Mouse (Mus musculus): Measurements from ENCODE around the gene Ralbp1. TPM values are rescaled to one million over a fixed set of nuclear protein-coding genes. Genes with fewer than 3 reads are reported as not detected.
A peak's percentile ranks its signal among the peaks of the same experiment; 100 is the strongest.

Ralbp1 gene
- polyA plus RNA-seq, 1 experiment from 2014 or later = 71.1 TPM

- no peak overlapping the region for H3K4me2 ChIP-seq (ENCODE audit: low read depth, low read length)
- H3K27ac ChIP-seq (ENCODE audit: low read length) = no peak overlapping the region
- H3K9me3 ChIP-seq (ENCODE audit: control insufficient read depth, low read length) = no peaks in the 10 kb centered on the region
- no peaks in the 10 kb centered on the region for H3K27me3 ChIP-seq (replicated peaks; ENCODE audit: control insufficient read depth, insufficient read depth, low read length)
- no peaks in the 10 kb centered on the region for H3K4me1 ChIP-seq (ENCODE audit: control insufficient read depth, insufficient read depth, low read length)
- peaks cover 5% of the 10 kb centered on the region; the same call in 1 of the 2 replicates for H3K36me3 ChIP-seq (ENCODE audit: control insufficient read depth, insufficient read depth, low read length)
- H3K4me3 ChIP-seq (ENCODE audit: low read length) = no peak overlapping the region
- H3K9ac ChIP-seq (ENCODE audit: low read depth, low read length) = no peak overlapping the region
- no peak for ATAC-seq
Measured at GRCm38 (mm10) chr17:65865265-65865664, 20.3 kb downstream of the Ralbp1 start.

DNA sequence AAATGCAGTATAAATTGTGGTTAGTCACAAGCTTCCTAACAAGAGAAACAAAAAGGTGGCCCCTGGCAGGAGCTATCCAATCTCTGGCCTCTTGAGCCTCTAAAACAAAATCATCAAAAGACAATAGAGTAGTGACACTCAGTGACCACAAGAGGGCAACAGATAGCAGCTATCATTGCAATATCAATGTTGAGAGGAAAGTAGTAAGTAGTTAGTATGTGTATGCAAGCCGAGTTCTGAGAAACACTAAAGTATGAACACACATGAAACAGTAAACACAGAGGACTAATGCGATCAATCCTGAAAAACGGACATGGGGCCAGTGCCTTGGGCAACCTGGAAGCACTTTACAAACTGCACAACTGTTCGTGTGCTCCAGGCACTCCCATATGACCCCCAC is 20.9 kb downstream of the Ralbp1 start:
- no peaks in the 10 kb centered on the region for H3K4me1 ChIP-seq (ENCODE audit: control insufficient read depth, insufficient read depth, low read length)
- H3K4me3 ChIP-seq (ENCODE audit: low read length) = no peak overlapping the region
- no peaks in the 10 kb centered on the region for H3K27me3 ChIP-seq (replicated peaks; ENCODE audit: control insufficient read depth, insufficient read depth, low read length)
- H3K9me3 ChIP-seq (ENCODE audit: control insufficient read depth, low read length) = no peaks in the 10 kb centered on the region
- H3K27ac ChIP-seq (ENCODE audit: low read length) = no peak overlapping the region
- peaks cover 5% of the 10 kb centered on the region; the same call in 1 of the 2 replicates for H3K36me3 ChIP-seq (ENCODE audit: control insufficient read depth, insufficient read depth, low read length)
- peak; percentile 38; the same call in 1 of the 2 replicates for ATAC-seq
- WGBS = 30% methylated on average over 4 of the region's 4 CpGs
- no peak overlapping the region for H3K4me2 ChIP-seq (ENCODE audit: low read depth, low read length)
- H3K9ac ChIP-seq (ENCODE audit: low read depth, low read length) = no peak overlapping the region

GRCm38 (mm10) chr17:65863830-65864229 is 21.8 kb downstream of the Ralbp1 start:
- WGBS = 96% methylated on average over 12 of the region's 12 CpGs
- no peak for ATAC-seq

DNA sequence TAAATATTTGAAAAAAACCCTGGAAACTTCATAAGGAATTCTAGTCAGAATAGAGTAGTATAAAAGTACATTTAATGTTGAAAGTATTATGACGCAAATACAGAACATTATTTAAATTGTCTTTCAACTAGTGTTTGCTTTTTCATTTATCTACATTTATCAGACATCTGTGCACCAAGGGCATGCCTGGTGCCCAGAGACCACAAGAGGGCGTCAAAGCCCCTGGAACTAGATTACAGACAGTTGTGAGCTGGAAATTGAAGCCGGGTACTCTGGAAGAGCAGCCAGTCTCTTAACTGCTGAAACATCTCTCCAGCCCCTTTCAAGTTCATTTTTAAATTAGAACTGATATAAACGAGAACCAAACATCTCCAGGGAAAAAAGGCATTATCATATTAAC is 23.0 kb downstream of the Ralbp1 start:
- 59% methylated on average over 4 of the region's 4 CpGs for WGBS
- no peak for ATAC-seq
- Histone ChIP-seq H3K4me1 (ENCODE audit: control insufficient read depth, insufficient read depth, low read length) (no peaks in the 10 kb centered on the region), H3K9ac (ENCODE audit: low read depth, low read length) (no peak overlapping the region), H3K4me3 (ENCODE audit: low read length) (no peak overlapping the region), H3K27ac (ENCODE audit: low read length) (no peak overlapping the region), H3K27me3 (replicated peaks; ENCODE audit: control insufficient read depth, insufficient read depth, low read length) (no peaks in the 10 kb centered on the region), H3K4me2 (ENCODE audit: low read depth, low read length) (no peak overlapping the region), H3K36me3 (ENCODE audit: control insufficient read depth, insufficient read depth, low read length) (peaks cover 5% of the 10 kb centered on the region; the same call in 1 of the 2 replicates), H3K9me3 (ENCODE audit: control insufficient read depth, low read length) (no peaks in the 10 kb centered on the region)

More at GRCm38 (mm10) chr17:65863830-65864229, 21.8 kb downstream of the Ralbp1 start:
- no peak overlapping the region for H3K4me3 ChIP-seq (ENCODE audit: low read length)
- H3K36me3 ChIP-seq (ENCODE audit: control insufficient read depth, insufficient read depth, low read length) = peaks cover 5% of the 10 kb centered on the region; the same call in 1 of the 2 replicates
- no peak overlapping the region for H3K9ac ChIP-seq (ENCODE audit: low read depth, low read length)
- no peaks in the 10 kb centered on the region for H3K27me3 ChIP-seq (replicated peaks; ENCODE audit: control insufficient read depth, insufficient read depth, low read length)
- no peaks in the 10 kb centered on the region for H3K4me1 ChIP-seq (ENCODE audit: control insufficient read depth, insufficient read depth, low read length)
- H3K9me3 ChIP-seq (ENCODE audit: control insufficient read depth, low read length) = no peaks in the 10 kb centered on the region
- no peak overlapping the region for H3K27ac ChIP-seq (ENCODE audit: low read length)
- no peak overlapping the region for H3K4me2 ChIP-seq (ENCODE audit: low read depth, low read length)

DNA sequence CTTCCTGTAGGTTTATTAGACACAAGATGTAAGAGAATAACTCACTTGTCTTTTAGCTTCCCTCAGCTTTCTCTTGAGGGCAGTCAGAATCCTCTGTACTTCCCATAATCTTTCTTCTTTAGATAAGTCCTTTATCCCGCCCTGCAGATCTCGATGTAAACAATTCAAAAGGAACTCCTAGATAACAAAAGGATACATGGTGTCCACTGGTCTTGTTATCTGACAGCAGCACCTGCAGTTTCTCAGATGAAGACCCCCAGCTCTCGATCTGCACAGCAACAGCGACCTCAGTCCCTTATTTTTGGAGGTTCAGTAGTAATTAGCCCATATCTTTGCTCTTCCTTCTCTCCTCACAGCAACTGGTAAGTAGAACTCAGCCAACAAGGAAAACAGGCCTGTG is 28.0 kb downstream of the Ralbp1 start:
- no peak for ATAC-seq
- H3K9me3 ChIP-seq (ENCODE audit: control insufficient read depth, low read length) = peaks cover 4% of the 10 kb centered on the region; the same call in 1 of the 2 replicates
- no peaks in the 10 kb centered on the region for H3K27me3 ChIP-seq (replicated peaks; ENCODE audit: control insufficient read depth, insufficient read depth, low read length)
- H3K9ac ChIP-seq (ENCODE audit: low read depth, low read length) = no peak overlapping the region
- H3K27ac ChIP-seq (ENCODE audit: low read length) = no peak overlapping the region
- WGBS = 63% methylated on average over 4 of the region's 4 CpGs
- no peak overlapping the region for H3K4me2 ChIP-seq (ENCODE audit: low read depth, low read length)
- H3K4me3 ChIP-seq (ENCODE audit: low read length) = no peak overlapping the region
- no peaks in the 10 kb centered on the region for H3K4me1 ChIP-seq (ENCODE audit: control insufficient read depth, insufficient read depth, low read length)
- H3K36me3 ChIP-seq (ENCODE audit: control insufficient read depth, insufficient read depth, low read length) = peaks cover 11% of the 10 kb centered on the region

- no peak for ATAC-seq
- Histone ChIP-seq H3K9ac (ENCODE audit: low read depth, low read length) (no peak overlapping the region), H3K36me3 (ENCODE audit: control insufficient read depth, insufficient read depth, low read length) (peaks cover 21% of the 10 kb centered on the region), H3K27me3 (replicated peaks; ENCODE audit: control insufficient read depth, insufficient read depth, low read length) (no peaks in the 10 kb centered on the region), H3K4me2 (ENCODE audit: low read depth, low read length) (no peak overlapping the region), H3K27ac (ENCODE audit: low read length) (no peak overlapping the region), H3K4me1 (ENCODE audit: control insufficient read depth, insufficient read depth, low read length) (no peaks in the 10 kb centered on the region), H3K9me3 (ENCODE audit: control insufficient read depth, low read length) (peaks cover 4% of the 10 kb centered on the region; the same call in 1 of the 2 replicates), H3K4me3 (ENCODE audit: low read length) (no peak overlapping the region)
- WGBS = 90% methylated on average over 4 of the region's 4 CpGs
Measured at GRCm38 (mm10) chr17:65854006-65854405, 31.6 kb downstream of the Ralbp1 start.

GRCm38 (mm10) chr17:65853326-65853725 is 32.3 kb downstream of the Ralbp1 start:
- no peak overlapping the region for H3K27ac ChIP-seq (ENCODE audit: low read length)
- H3K4me2 ChIP-seq (ENCODE audit: low read depth, low read length) = no peak overlapping the region
- H3K4me3 ChIP-seq (ENCODE audit: low read length) = no peak overlapping the region
- WGBS = 84% methylated on average over 6 of the region's 6 CpGs
- no peak overlapping the region for H3K9ac ChIP-seq (ENCODE audit: low read depth, low read length)
- H3K27me3 ChIP-seq (replicated peaks; ENCODE audit: control insufficient read depth, insufficient read depth, low read length) = no peaks in the 10 kb centered on the region
- peaks cover 21% of the 10 kb centered on the region for H3K36me3 ChIP-seq (ENCODE audit: control insufficient read depth, insufficient read depth, low read length)
- H3K4me1 ChIP-seq (ENCODE audit: control insufficient read depth, insufficient read depth, low read length) = no peaks in the 10 kb centered on the region
- peaks cover 4% of the 10 kb centered on the region; the same call in 1 of the 2 replicates for H3K9me3 ChIP-seq (ENCODE audit: control insufficient read depth, low read length)
- no peak for ATAC-seq

GRCm38 (mm10) chr17:65851749-65852148 is 33.8 kb downstream of the Ralbp1 start:
- Histone ChIP-seq H3K4me2 (ENCODE audit: low read depth, low read length) (no peak overlapping the region), H3K4me3 (ENCODE audit: low read length) (no peak overlapping the region), H3K4me1 (ENCODE audit: control insufficient read depth, insufficient read depth, low read length) (no peaks in the 10 kb centered on the region), H3K27ac (ENCODE audit: low read length) (no peak overlapping the region), H3K9ac (ENCODE audit: low read depth, low read length) (no peak overlapping the region), H3K36me3 (ENCODE audit: control insufficient read depth, insufficient read depth, low read length) (peaks cover 21% of the 10 kb centered on the region), H3K27me3 (replicated peaks; ENCODE audit: control insufficient read depth, insufficient read depth, low read length) (no peaks in the 10 kb centered on the region), H3K9me3 (ENCODE audit: control insufficient read depth, low read length) (peaks cover 4% of the 10 kb centered on the region; the same call in 1 of the 2 replicates)
- ATAC-seq = no peak
- 91% methylated on average over 6 of the region's 6 CpGs for WGBS

DNA sequence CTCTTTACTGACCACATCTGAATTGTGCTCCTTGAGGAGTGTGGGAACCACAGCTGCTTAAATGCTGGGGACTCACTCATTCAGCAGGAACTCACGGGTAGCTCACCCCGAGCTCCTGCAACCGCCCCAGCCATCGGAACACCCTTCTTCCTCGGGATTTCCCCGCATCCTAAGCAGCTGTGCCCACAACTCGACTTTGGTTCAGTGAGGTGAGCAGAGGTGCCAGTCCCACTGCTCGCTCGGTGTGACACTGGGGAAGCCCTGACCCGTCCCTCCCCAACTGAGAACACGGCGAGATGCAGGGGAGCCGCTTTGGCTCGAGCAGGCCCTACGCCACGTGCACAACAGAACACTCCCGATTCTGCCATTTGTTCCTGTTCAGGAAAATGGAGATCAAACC is 35.1 kb downstream of the Ralbp1 start:
- H3K9ac ChIP-seq (ENCODE audit: low read depth, low read length) = no peak overlapping the region
- no peaks in the 10 kb centered on the region for H3K27me3 ChIP-seq (replicated peaks; ENCODE audit: control insufficient read depth, insufficient read depth, low read length)
- no peak overlapping the region for H3K27ac ChIP-seq (ENCODE audit: low read length)
- 0 out of 2 replicates have a peak, but pooled peaks cover 2% of the 10 kb centered on the region for H3K9me3 ChIP-seq (ENCODE audit: control insufficient read depth, low read length)
- H3K36me3 ChIP-seq (ENCODE audit: control insufficient read depth, insufficient read depth, low read length) = peaks cover 12% of the 10 kb centered on the region
- no peak overlapping the region for H3K4me2 ChIP-seq (ENCODE audit: low read depth, low read length)
- H3K4me1 ChIP-seq (ENCODE audit: control insufficient read depth, insufficient read depth, low read length) = no peaks in the 10 kb centered on the region
- no peak for ATAC-seq
- H3K4me3 ChIP-seq (ENCODE audit: low read length) = no peak overlapping the region
- 94% methylated on average over 17 of the region's 17 CpGs for WGBS

All from intestine, embryonic 16.5 days (tissue).